Mouse (Mus musculus): ENCODE measurements at regions not wholly inside any gene's neighbourhood (a gene's known extent, or its start where the extent isn't known, plus 50 kb on each side); places are given as distances from the start of the nearest gene placed in this dataset.

GRCm38 (mm10) chr13:4662336-4663101 is 53.5 kb upstream of the Akr1e1 start:
- DNase-seq (ENCODE audit: low spot score): peak; percentile 42
